Mouse (Mus musculus): ENCODE data around the gene Iqcf3. TPM values are rescaled to one million over a fixed set of nuclear protein-coding genes. Genes with fewer than 3 reads are reported as not detected.

Iqcf3 gene
- polyA plus RNA-seq (2012; ENCODE audit: low replicate concordance), result not detected in 2 replicates

DNA sequence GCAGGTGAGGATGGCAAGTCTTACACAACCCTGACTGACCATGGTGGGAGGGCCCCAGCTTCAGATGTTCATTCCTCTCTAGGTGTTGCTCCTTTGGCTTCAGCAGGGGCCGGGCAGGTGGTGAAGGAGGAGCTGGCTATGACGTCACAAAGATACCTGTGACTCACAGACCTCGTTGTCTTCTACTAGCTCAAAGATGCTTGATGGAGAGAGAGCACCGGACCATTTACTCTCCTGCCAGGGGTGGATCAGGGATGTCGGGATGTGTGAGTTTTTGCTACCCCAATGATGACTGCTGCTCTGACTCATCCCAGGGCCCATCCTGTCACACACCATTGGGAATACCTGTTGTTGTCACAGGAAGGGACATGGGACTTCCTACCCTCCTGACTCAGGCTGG, at the start of gene Iqcf3:
TSS of gene Iqcf3 (minus strand) at position 101 of the 400 bp plus-strand sequence.

DNA sequence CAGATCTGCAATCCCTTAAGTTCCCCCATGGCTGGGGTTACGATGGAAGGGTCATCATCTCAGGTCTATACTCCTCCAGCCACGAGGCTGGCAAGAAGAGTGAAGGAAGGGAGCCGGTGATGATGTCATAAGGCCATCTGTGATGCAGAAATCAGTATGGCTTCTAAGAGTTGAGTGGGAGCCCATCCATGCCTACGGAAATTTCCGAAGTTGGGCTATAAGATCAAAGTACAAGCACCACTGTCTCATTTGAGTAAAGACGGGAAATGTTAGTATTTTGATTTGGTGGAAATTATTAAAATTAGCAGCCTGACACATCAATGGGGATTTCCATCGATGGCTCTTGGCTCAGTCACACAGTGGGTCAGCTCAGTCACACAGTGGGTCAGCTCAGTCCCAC, 9.5 kb upstream of the Iqcf3 start, which contains the start of gene Iqcf4:
TSS of gene Iqcf4 (minus strand) at position 101 of the 400 bp plus-strand sequence.

GRCm38 (mm10) chr9:106514273-106514672, 47.2 kb downstream of the Iqcf3 start, which contains the start of gene Iqcf5:
Gene Iqcf5, plus strand, starts transcription at chr9:106514573.

DNA sequence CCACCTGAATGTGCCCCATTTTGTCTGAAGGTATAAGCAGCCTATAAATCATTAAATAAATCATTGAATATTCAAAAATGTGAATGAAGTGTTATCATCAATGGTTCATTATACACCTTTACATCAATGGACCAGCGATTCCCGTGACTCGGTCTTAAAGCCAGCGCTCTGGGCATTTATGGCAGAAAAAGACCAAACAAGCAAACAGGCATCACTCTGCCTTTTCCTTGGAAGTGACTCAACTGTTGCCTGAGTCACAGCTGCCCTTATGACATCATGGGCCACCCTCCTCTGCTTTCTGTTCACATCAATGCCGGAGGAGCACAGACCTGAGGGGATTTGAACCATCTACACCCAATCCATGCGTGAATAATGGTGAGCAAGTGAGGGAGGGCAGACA, 61.8 kb downstream of the Iqcf3 start, which contains the start of gene Iqcf1:
TSS of gene Iqcf1 (plus strand) at position 301 of the 400 bp plus-strand sequence.

GRCm38 (mm10) chr9:106476924-106477484, 84.4 kb downstream of the Iqcf3 start, which contains the start of gene Parp3:
Gene Parp3, minus strand, starts transcription at chr9:106476949.

DNA sequence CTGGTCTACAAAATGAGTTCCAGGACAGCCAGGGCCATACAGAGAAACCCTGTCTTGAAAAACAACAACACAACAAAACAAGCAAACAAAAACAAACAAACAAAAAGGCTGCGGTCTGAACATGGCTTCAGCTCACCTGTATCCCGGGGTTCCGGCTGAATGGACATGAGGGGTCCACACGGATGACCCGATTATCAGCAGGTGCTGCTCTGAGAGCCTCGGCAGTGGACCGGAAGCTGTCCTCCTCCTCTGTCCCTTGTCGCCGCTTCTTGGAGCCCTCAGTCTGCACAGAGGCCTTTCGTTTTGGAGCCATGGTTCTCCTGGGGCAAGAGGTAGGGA, 85.8 kb downstream of the Iqcf3 start, which contains the start of gene Rrp9:
TSS of gene Rrp9 (plus strand) at position 301 of the 339 bp plus-strand sequence.

GRCm38 (mm10) chr9:106465571-106466200, 95.7 kb downstream of the Iqcf3 start, which contains the start of gene Gpr62:
Gene Gpr62, minus strand, starts transcription at chr9:106465938.

DNA sequence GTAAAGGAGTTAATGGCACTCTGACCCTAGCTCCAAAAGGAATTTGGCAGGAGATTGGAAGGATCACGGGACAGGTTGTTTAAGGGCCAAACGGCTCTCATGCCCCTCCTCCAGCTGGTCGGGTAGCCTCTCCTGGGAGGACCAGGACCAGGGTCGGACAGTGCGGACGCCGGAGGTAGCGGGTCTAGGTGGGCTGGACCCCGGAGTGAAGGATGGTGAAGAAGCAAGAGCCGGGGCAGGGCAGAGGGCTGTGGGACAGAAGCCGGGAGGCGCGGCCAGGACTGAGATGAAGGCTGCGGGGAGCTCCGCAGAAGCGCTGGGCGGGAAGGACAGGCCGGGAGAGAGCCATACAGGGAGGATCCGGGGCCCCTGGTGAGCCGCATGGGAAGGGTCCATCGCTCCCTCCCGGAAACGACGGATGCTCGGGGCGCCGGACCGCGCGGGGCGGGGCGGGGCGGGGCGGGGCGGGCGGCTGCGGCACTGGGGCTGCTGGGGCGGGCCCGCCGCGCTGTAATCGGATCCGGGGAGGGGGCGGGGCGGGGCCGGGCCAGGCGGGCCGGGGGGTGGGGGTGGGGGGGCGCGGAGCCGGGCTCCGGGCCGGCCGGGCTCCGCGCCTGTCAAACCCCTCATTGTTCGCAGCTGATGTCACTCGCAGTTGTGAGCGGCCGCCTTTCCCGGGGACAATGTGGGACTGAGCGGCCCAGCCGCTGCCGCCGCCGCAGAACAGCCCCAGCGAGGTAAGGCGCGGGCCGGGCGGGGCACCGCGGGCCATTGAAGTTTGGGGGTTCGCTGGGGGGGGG, 108.0 kb downstream of the Iqcf3 start, which contains the start of gene Pcbp4:
TSS of gene Pcbp4 (plus strand) at position 21 of the 800 bp plus-strand sequence.

Other genes with a start within 250 kb of the Iqcf3 start
- 13.9 and 19.2 TPM in 2 replicates for gene Dusp7, start 193.0 kb downstream of the Iqcf3 start, polyA plus RNA-seq (2012; ENCODE audit: low replicate concordance)
- 53.8 and 70.0 TPM in 2 replicates for gene Rpl29, start 132.2 kb downstream of the Iqcf3 start, polyA plus RNA-seq (2012; ENCODE audit: low replicate concordance)
- gene Acy1, start 123.3 kb downstream of the Iqcf3 start, polyA plus RNA-seq (2012; ENCODE audit: low replicate concordance), result 7.9 and 24.2 TPM in 2 replicates
- gene Abhd14b, start 114.2 kb downstream of the Iqcf3 start, polyA plus RNA-seq (2012; ENCODE audit: low replicate concordance), result 0.25 and 3.2 TPM in 2 replicates
- 6.5 and 44.6 TPM in 2 replicates for gene Abhd14a, start 114.0 kb downstream of the Iqcf3 start, polyA plus RNA-seq (2012; ENCODE audit: low replicate concordance)
- 17.0 and 27.3 TPM in 2 replicates for gene Pcbp4, start 108.3 kb downstream of the Iqcf3 start, polyA plus RNA-seq (2012; ENCODE audit: low replicate concordance)
- 0.08 TPM in 1 of 2 replicates, not detected in the other for gene Gpr62, start 95.7 kb downstream of the Iqcf3 start, polyA plus RNA-seq (2012; ENCODE audit: low replicate concordance)
- gene Rrp9, start 85.7 kb downstream of the Iqcf3 start, polyA plus RNA-seq (2012; ENCODE audit: low replicate concordance), result 642 and 1,004 TPM in 2 replicates
- 12.2 and 22.5 TPM in 2 replicates for gene Parp3, start 84.7 kb downstream of the Iqcf3 start, polyA plus RNA-seq (2012; ENCODE audit: low replicate concordance)
- gene Iqcf1, start 61.7 kb downstream of the Iqcf3 start, polyA plus RNA-seq (2012; ENCODE audit: low replicate concordance), result not detected in 2 replicates
- gene Iqcf5, start 47.1 kb downstream of the Iqcf3 start, polyA plus RNA-seq (2012; ENCODE audit: low replicate concordance), result not detected in 2 replicates
- not detected in 2 replicates for gene Iqcf4, start 9.4 kb upstream of the Iqcf3 start, polyA plus RNA-seq (2012; ENCODE audit: low replicate concordance)
- not detected in 2 replicates for gene Iqcf6, start 65.0 kb upstream of the Iqcf3 start, polyA plus RNA-seq (2012; ENCODE audit: low replicate concordance)
- gene Grm2, start 94.5 kb upstream of the Iqcf3 start, polyA plus RNA-seq (2012; ENCODE audit: low replicate concordance), result not detected in 2 replicates
- gene Tex264, start 124.3 kb upstream of the Iqcf3 start, polyA plus RNA-seq (2012; ENCODE audit: low replicate concordance), result 54.6 and 67.6 TPM in 2 replicates
- 3.3 and 7.6 TPM in 2 replicates for gene Rad54l2, start 227.6 kb upstream of the Iqcf3 start, polyA plus RNA-seq (2012; ENCODE audit: low replicate concordance)

Data from leukemia stem cell, adult 10-12 weeks (primary cell).